Mouse (Mus musculus) neural tube, embryonic 15.5 days (tissue): Measurements from ENCODE around the gene Mrgprb2. TPM values are rescaled to one million over a fixed set of nuclear protein-coding genes. Genes with fewer than 3 reads are reported as not detected.

ENCODE experiments used
- ATAC-seq: fragments of 200-750 bp; cut with Nextera tagmentation; 2 replicates; pipeline ENCODE4 v1.8.0; 2017; ENCODE audit warnings: mild to moderate bottlenecking, moderate TSS enrichment, moderate library complexity; ENCODE audit not compliant: low FRiP score
- H3K27ac ChIP-seq: fragments of 300-500 bp; sonication (generic); replicated peaks from 2 replicates; pipeline ENCODE4 v1.5.1; 2015; ENCODE audit warnings: mild to moderate bottlenecking, inconsistent platforms
- H3K27me3 ChIP-seq: fragments of 300-500 bp; sonication (generic); replicated peaks from 2 replicates; pipeline ENCODE4 v1.6.1; 2015; ENCODE audit warnings: inconsistent platforms
- H3K36me3 ChIP-seq: fragments of 300-500 bp; sonication (generic); 2 replicates; pipeline ENCODE4 v1.6.1; 2015; ENCODE audit warnings: inconsistent platforms
- H3K4me1 ChIP-seq: fragments of 300-500 bp; sonication (generic); 2 replicates; pipeline ENCODE4 v1.6.1; 2015; ENCODE audit warnings: inconsistent platforms
- H3K4me2 ChIP-seq: fragments of 300-500 bp; sonication (generic); 2 replicates; pipeline ENCODE4 v1.6.1; 2015; ENCODE audit warnings: inconsistent platforms, mild to moderate bottlenecking, moderate library complexity
- H3K4me3 ChIP-seq: fragments of 300-500 bp; sonication (generic); replicated peaks from 2 replicates; pipeline ENCODE4 v1.5.1; 2015; ENCODE audit warnings: mild to moderate bottlenecking, inconsistent platforms
- H3K9ac ChIP-seq: fragments of 300-500 bp; sonication (generic); replicated peaks from 2 replicates; pipeline ENCODE4 v1.6.1; 2015; ENCODE audit warnings: mild to moderate bottlenecking, inconsistent platforms
- H3K9me3 ChIP-seq: fragments of 300-500 bp; sonication (generic); replicated peaks from 2 replicates; pipeline ENCODE4 v1.6.1; 2016; ENCODE audit warnings: inconsistent platforms
- polyA plus RNA-seq: library from polyadenylated mRNA; unstranded; fragments of >200 nt; fragmentation: Nextera tagmentation; extraction: Ambion mirVana; gene quantifications from 2 replicates; pipeline ENCODE4 v1.2.1, GENCODE M21; 2015

Gene Mrgprb2
- not detected in 2 replicates for polyA plus RNA-seq

DNA sequence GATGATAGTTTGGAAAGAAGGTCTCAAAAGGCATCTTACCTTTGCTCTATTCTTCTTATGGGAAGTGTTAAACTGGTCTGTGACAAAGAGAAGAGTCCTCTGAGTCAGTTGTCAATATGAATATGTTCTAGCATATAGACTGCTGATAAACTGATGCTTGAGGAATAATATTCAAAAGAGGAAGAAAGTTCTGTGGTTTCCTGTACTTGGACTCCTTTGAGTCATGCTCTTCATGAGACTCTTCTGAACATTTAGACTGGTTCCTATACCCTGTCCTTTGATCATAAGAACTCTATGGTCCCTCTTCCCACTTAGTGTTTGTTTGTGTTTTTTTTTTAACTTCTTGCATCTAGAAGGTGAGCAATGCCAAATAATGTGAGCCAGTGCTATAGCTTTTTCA is at the start of gene Mrgprb2:
Gene Mrgprb2 (minus strand): TSS at position 101 of the 400 bp plus-strand sequence.
- Histone ChIP-seq H3K36me3 (no peaks in the 10 kb centered on the region), H3K27me3 (no peaks in the 10 kb centered on the region), H3K4me1 (no peaks in the 10 kb centered on the region), H3K27ac (no peak within 1 kb of the TSS), H3K4me3 (no peak within 1 kb of the TSS), H3K4me2 (no peak within 1 kb of the TSS), H3K9me3 (0 out of 2 replicates have a peak, but pooled peaks cover 9% of the 10 kb centered on the region), H3K9ac (no peak within 1 kb of the TSS)
- no peak for ATAC-seq

Other genes starting within 250 kb of the Mrgprb2 start
- not detected in 2 replicates for gene Mrgprb8, start 169.6 kb downstream of the Mrgprb2 start, polyA plus RNA-seq
- 0.04 TPM in 1 of 2 replicates, not detected in the other for gene Mrgprb1, start 101.7 kb downstream of the Mrgprb2 start, polyA plus RNA-seq
- not detected in 2 replicates for gene Mrgprx2, start 58.8 kb downstream of the Mrgprb2 start, polyA plus RNA-seq
- gene Mrgprb3, start 85.7 kb upstream of the Mrgprb2 start, polyA plus RNA-seq = not detected in 2 replicates
- 36.5 and 39.2 TPM in 2 replicates for gene Zdhhc13, start 230.9 kb upstream of the Mrgprb2 start, polyA plus RNA-seq